Mouse (Mus musculus) heart, postnatal 0 days (tissue): ENCODE measurements around the gene Spdye4c.

Experiments used
- CTCF ChIP-seq: IDR thresholded peaks from 2 replicates; pipeline ENCODE4 v1.5.1; 2016; ENCODE audit warnings: antibody characterized with exemption, control low read depth, low read depth
- EP300 ChIP-seq: IDR thresholded peaks from 2 replicates; pipeline ENCODE4 v1.6.1; 2016; ENCODE audit warnings: antibody characterized with exemption, low read depth

- no peak for TF ChIP-seq CTCF
- TF ChIP-seq EP300, result no peak
These were observed 1.3 kb downstream of the Spdye4c start for GRCm38 (mm10) chr2:128592301-128592700.
